Mouse (Mus musculus) liver, embryonic 16.5 days (tissue): Measurements from ENCODE around the gene Babam2. TPM values are rescaled to one million over a fixed set of nuclear protein-coding genes. Genes with fewer than 3 reads are reported as not detected.

Experiments
- ATAC-seq: fragments of 200-750 bp; cut with Nextera tagmentation; 2 replicates; pipeline ENCODE4 v1.8.0; 2017; ENCODE audit warnings: low read depth, mild to moderate bottlenecking, moderate number of reproducible peaks, moderate library complexity
- H3K27ac ChIP-seq: fragments of 300-500 bp; sonication (generic); 2 replicates; pipeline ENCODE4 v1.5.1; 2014; ENCODE audit warnings: mild to moderate bottlenecking, low read length
- H3K27me3 ChIP-seq: fragments of 300-500 bp; sonication (generic); 2 replicates; pipeline ENCODE4 v1.6.1; 2014; ENCODE audit warnings: low read depth, low read length, mixed read lengths; ENCODE audit not compliant: control insufficient read depth, insufficient read depth
- H3K36me3 ChIP-seq: fragments of 300-500 bp; sonication (generic); 2 replicates; pipeline ENCODE4 v1.6.1; 2014; ENCODE audit warnings: mild to moderate bottlenecking; ENCODE audit not compliant: control insufficient read depth, insufficient read depth
- H3K4me1 ChIP-seq: fragments of 300-500 bp; sonication (generic); 2 replicates; pipeline ENCODE4 v1.6.1; 2014; ENCODE audit warnings: low read depth, low read length, mixed read lengths; ENCODE audit not compliant: control insufficient read depth
- H3K4me2 ChIP-seq: fragments of 300-500 bp; sonication (generic); 2 replicates; pipeline ENCODE4 v1.6.1; 2014; ENCODE audit warnings: low read depth, low read length, mixed read lengths
- H3K4me3 ChIP-seq: fragments of 300-500 bp; sonication (generic); 2 replicates; pipeline ENCODE4 v1.5.1; 2014; ENCODE audit warnings: low read depth, mild to moderate bottlenecking, low read length
- H3K9ac ChIP-seq: fragments of 300-500 bp; sonication (generic); 2 replicates; pipeline ENCODE4 v1.6.1; 2014; ENCODE audit warnings: low read depth, low read length
- H3K9me3 ChIP-seq: fragments of 300-500 bp; sonication (generic); replicated peaks from 2 replicates; pipeline ENCODE4 v1.6.1; 2016; ENCODE audit warnings: low read length; ENCODE audit not compliant: control insufficient read depth
- WGBS: fragments of 180-500 bp; shearing (Covaris S2); extraction: QIAGEN DNeasy Blood & Tissue Kit; methylation state at CpG from one replicate; pipeline ENCODE4 v1.1.7; 2014; ENCODE audit not compliant: insufficient replicate concordance; 5-methylcytosine and 5-hydroxymethylcytosine counted together
- polyA plus RNA-seq: library from polyadenylated mRNA; unstranded; fragments of >200 nt; fragmentation: Nextera tagmentation; extraction: Ambion mirVana; gene quantifications from 2 replicates; pipeline ENCODE4 v1.2.1, GENCODE M21; 2015

The Babam2 gene
- polyA plus RNA-seq, 1 experiment from 2014 or later, result 32.4 TPM

- Histone ChIP-seq H3K4me3 (no peak overlapping the region), H3K9me3 (no peaks in the 10 kb centered on the region), H3K4me1 (no peaks in the 10 kb centered on the region; the same call in 1 of the 2 replicates), H3K4me2 (no peak overlapping the region), H3K27me3 (no peaks in the 10 kb centered on the region), H3K9ac (no peak overlapping the region), H3K36me3 (no peaks in the 10 kb centered on the region), H3K27ac (no peak overlapping the region)
- no peak for ATAC-seq
- 72% methylated on average over 4 of the region's 4 CpGs for WGBS
Measured at GRCm38 (mm10) chr5:32037546-32037945, 340.1 kb downstream of the Babam2 start.

GRCm38 (mm10) chr5:32038994-32039393 is 341.5 kb downstream of the Babam2 start:
- H3K4me3 ChIP-seq, result no peak overlapping the region
- no peaks in the 10 kb centered on the region for H3K27me3 ChIP-seq
- H3K27ac ChIP-seq, result no peak overlapping the region
- no peaks in the 10 kb centered on the region for H3K9me3 ChIP-seq
- H3K36me3 ChIP-seq, result no peaks in the 10 kb centered on the region
- H3K4me1 ChIP-seq, result no peaks in the 10 kb centered on the region
- H3K9ac ChIP-seq, result no peak overlapping the region
- ATAC-seq, result no peak
- H3K4me2 ChIP-seq, result no peak overlapping the region

DNA sequence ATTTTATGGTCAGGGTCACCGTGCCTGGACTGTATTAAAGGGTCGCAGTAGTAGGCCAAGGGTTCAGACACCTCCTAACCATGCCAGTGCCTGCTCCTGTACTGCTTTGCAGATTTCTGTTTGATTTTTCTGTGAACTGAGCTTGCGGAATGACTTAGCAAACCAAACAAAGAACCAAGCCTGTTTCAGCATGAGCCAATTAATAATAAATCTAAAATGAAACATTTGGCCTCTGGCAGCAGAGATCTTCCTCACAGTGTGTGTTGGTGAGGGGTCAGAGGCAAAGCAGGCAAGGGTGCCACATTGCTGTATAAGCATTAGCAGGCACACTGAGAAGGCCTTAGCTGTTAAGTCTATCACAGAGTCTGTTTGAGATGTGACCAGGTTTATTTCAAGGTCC is 342.0 kb downstream of the Babam2 start:
- ATAC-seq, result no peak
- no peaks in the 10 kb centered on the region for H3K36me3 ChIP-seq
- no peak overlapping the region for H3K27ac ChIP-seq
- H3K4me2 ChIP-seq, result no peak overlapping the region
- H3K9ac ChIP-seq, result no peak overlapping the region
- H3K4me3 ChIP-seq, result no peak overlapping the region
- H3K4me1 ChIP-seq, result no peaks in the 10 kb centered on the region
- 72% methylated on average over 3 of the region's 3 CpGs for WGBS
- H3K9me3 ChIP-seq, result no peaks in the 10 kb centered on the region
- H3K27me3 ChIP-seq, result no peaks in the 10 kb centered on the region

DNA sequence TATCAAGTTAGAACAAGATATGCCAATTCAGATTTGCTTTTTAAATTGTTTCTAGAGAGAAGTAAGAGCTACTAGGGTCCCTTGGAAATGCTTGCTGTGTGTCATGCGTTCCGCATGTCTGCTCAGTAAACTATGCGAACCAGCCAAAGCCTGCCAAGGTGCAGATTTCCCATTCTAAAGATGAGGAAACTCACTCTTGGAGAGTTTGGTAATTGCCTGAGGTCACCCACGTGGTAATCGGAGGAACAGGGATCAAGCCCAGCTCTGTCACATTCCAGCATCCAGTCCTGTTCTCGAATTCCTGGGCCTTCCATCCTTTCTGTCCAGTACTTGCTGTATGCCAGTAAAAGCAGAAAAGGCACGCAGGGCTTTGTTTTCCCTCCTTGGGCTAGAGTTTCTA is 345.7 kb downstream of the Babam2 start:
- H3K9me3 ChIP-seq, result no peaks in the 10 kb centered on the region
- no peak overlapping the region for H3K4me3 ChIP-seq
- no peak overlapping the region for H3K9ac ChIP-seq
- H3K27ac ChIP-seq, result no peak overlapping the region
- no peaks in the 10 kb centered on the region for H3K27me3 ChIP-seq
- no peak overlapping the region for H3K4me2 ChIP-seq
- ATAC-seq, result no peak
- H3K36me3 ChIP-seq, result no peaks in the 10 kb centered on the region
- WGBS, result 70% methylated on average over 7 of the region's 7 CpGs
- H3K4me1 ChIP-seq, result no peaks in the 10 kb centered on the region

- Histone ChIP-seq H3K4me3 (no peak overlapping the region), H3K4me1 (no peaks in the 10 kb centered on the region), H3K9ac (no peak overlapping the region), H3K27ac (no peak overlapping the region), H3K36me3 (no peaks in the 10 kb centered on the region), H3K27me3 (no peaks in the 10 kb centered on the region), H3K4me2 (no peak overlapping the region), H3K9me3 (no peaks in the 10 kb centered on the region)
- no peak for ATAC-seq
Measured at GRCm38 (mm10) chr5:32043996-32044395, 346.5 kb downstream of the Babam2 start.

- 46% methylated on average over 1 of the region's 1 CpGs for WGBS
- ATAC-seq, result no peak
- H3K27me3 ChIP-seq, result no peaks in the 10 kb centered on the region
Measured at GRCm38 (mm10) chr5:32051899-32052298, 354.4 kb downstream of the Babam2 start.

GRCm38 (mm10) chr5:32052467-32052866 is 355.0 kb downstream of the Babam2 start:
- WGBS, result 68% methylated on average over 1 of the region's 1 CpGs
- no peaks in the 10 kb centered on the region for H3K4me1 ChIP-seq
- no peaks in the 10 kb centered on the region for H3K36me3 ChIP-seq
- no peaks in the 10 kb centered on the region for H3K27me3 ChIP-seq
- H3K27ac ChIP-seq, result no peak overlapping the region
- ATAC-seq, result no peak
- no peak overlapping the region for H3K9ac ChIP-seq
- H3K4me2 ChIP-seq, result no peak overlapping the region
- no peak overlapping the region for H3K4me3 ChIP-seq
- no peaks in the 10 kb centered on the region for H3K9me3 ChIP-seq

More at GRCm38 (mm10) chr5:32051899-32052298, 354.4 kb downstream of the Babam2 start:
- Histone ChIP-seq H3K9me3 (no peaks in the 10 kb centered on the region), H3K9ac (no peak overlapping the region), H3K4me1 (no peaks in the 10 kb centered on the region), H3K4me3 (no peak overlapping the region), H3K36me3 (no peaks in the 10 kb centered on the region), H3K4me2 (no peak overlapping the region), H3K27ac (no peak overlapping the region)

DNA sequence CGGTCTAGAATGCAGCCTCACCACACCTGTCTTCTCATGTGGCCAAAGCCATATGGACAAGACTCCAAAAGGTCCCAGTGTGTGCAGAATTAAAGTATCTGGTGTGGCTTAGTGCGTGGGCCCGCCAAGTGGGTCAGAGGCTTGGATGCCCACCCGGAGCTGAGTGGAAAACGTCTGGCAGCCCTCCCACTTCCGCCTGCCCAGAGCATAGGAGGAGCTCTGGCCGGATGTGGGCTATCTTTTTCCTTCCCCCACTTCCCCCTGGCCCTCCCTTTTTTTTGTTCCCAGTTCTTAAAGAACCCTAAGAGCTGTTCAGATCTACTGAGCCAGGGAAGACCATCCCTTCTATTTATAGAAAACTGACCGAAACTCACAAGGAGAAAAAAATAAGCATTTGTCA is 356.0 kb downstream of the Babam2 start:
- no peak overlapping the region for H3K4me3 ChIP-seq
- H3K4me1 ChIP-seq, result no peaks in the 10 kb centered on the region
- H3K4me2 ChIP-seq, result no peak overlapping the region
- no peaks in the 10 kb centered on the region for H3K36me3 ChIP-seq
- WGBS, result 27% methylated on average over 8 of the region's 8 CpGs
- H3K9ac ChIP-seq, result no peak overlapping the region
- no peaks in the 10 kb centered on the region for H3K27me3 ChIP-seq
- H3K9me3 ChIP-seq, result no peaks in the 10 kb centered on the region
- ATAC-seq, result no peak
- H3K27ac ChIP-seq, result no peak overlapping the region

DNA sequence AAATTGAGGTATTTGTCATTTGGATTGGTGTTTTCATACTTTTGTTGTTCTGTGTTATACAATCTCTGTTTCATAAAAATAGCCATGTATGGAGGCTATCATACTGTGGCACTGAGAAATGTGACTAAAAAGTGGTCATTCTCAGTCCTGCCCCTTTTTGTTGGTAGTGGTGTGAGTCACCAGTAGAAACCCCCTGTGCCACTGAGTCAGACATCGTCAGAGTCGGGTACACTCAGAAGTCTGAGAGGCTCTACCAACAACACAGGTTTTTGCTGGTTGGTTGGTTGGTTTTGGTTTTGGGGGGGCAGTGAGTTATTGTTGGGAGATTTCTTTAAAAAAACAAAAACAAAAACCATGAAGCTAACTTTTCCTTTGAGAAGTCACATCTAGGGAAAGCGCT is 358.2 kb downstream of the Babam2 start:
- ATAC-seq, result no peak
- Histone ChIP-seq H3K4me1 (no peaks in the 10 kb centered on the region), H3K36me3 (no peaks in the 10 kb centered on the region), H3K4me3 (no peak overlapping the region), H3K9ac (no peak overlapping the region), H3K27me3 (no peaks in the 10 kb centered on the region), H3K4me2 (no peak overlapping the region), H3K9me3 (no peaks in the 10 kb centered on the region), H3K27ac (no peak overlapping the region)
- 75% methylated on average over 3 of the region's 3 CpGs for WGBS

GRCm38 (mm10) chr5:32056126-32056525 is 358.6 kb downstream of the Babam2 start:
- H3K27ac ChIP-seq, result no peak overlapping the region
- H3K4me1 ChIP-seq, result no peaks in the 10 kb centered on the region
- ATAC-seq, result peak; percentile 43; the same call in 1 of the 2 replicates
- no peak overlapping the region for H3K4me3 ChIP-seq
- H3K4me2 ChIP-seq, result no peak overlapping the region
- H3K36me3 ChIP-seq, result no peaks in the 10 kb centered on the region
- WGBS, result 50% methylated on average over 1 of the region's 1 CpGs
- H3K9ac ChIP-seq, result no peak overlapping the region
- no peaks in the 10 kb centered on the region for H3K9me3 ChIP-seq
- H3K27me3 ChIP-seq, result no peaks in the 10 kb centered on the region
